Mouse (Mus musculus): ENCODE data around the gene Msx3. TPM values are rescaled to one million over a fixed set of nuclear protein-coding genes. Genes with fewer than 3 reads are reported as not detected.

Gene Msx3
- polyA plus RNA-seq, 1 experiment: not detected

GRCm38 (mm10) chr7:140081408-140082241, 32.7 kb upstream of the Msx3 start:
- Histone ChIP-seq H3K9me3 (ENCODE audit: control insufficient read depth, low read length) (no peaks in the 10 kb centered on the region), H3K36me3 (ENCODE audit: control insufficient read depth) (no peaks in the 10 kb centered on the region), H3K4me1 (ENCODE audit: control insufficient read depth) (peaks cover 4% of the 10 kb centered on the region), H3K4me3 (replicated peaks) (no peak overlapping the region), H3K27me3 (ENCODE audit: control insufficient read depth) (peaks cover 39% of the 10 kb centered on the region)
- TF ChIP-seq GATA1 (IDR thresholded peaks at IDR 0.05; ENCODE audit: low read length) (no peak), TAL1 (IDR thresholded peaks at IDR 0.05; ENCODE audit: low read length) (no peak)

GRCm38 (mm10) chr7:140080503-140081156, 31.7 kb upstream of the Msx3 start:
- no peaks in the 10 kb centered on the region for H3K9me3 ChIP-seq (ENCODE audit: control insufficient read depth, low read length)
- peaks cover 39% of the 10 kb centered on the region for H3K27me3 ChIP-seq (ENCODE audit: control insufficient read depth)
- no peak for TF ChIP-seq GATA1 (IDR thresholded peaks at IDR 0.05; ENCODE audit: low read length)
- no peak for TF ChIP-seq TAL1 (IDR thresholded peaks at IDR 0.05; ENCODE audit: low read length)
- H3K36me3 ChIP-seq (ENCODE audit: control insufficient read depth): no peaks in the 10 kb centered on the region
- no peak overlapping the region for H3K4me3 ChIP-seq (replicated peaks)
- H3K4me1 ChIP-seq (ENCODE audit: control insufficient read depth): peaks cover 4% of the 10 kb centered on the region

GRCm38 (mm10) chr7:140078711-140079110, 29.8 kb upstream of the Msx3 start:
- Histone ChIP-seq H3K4me3 (replicated peaks) (no peak overlapping the region), H3K9me3 (ENCODE audit: control insufficient read depth, low read length) (no peaks in the 10 kb centered on the region), H3K4me1 (ENCODE audit: control insufficient read depth) (peaks cover 4% of the 10 kb centered on the region), H3K27me3 (ENCODE audit: control insufficient read depth) (peaks cover 39% of the 10 kb centered on the region), H3K36me3 (ENCODE audit: control insufficient read depth) (no peaks in the 10 kb centered on the region)
- no peak for TF ChIP-seq TAL1 (IDR thresholded peaks at IDR 0.05; ENCODE audit: low read length)
- no peak for TF ChIP-seq GATA1 (IDR thresholded peaks at IDR 0.05; ENCODE audit: low read length)

- peaks cover 4% of the 10 kb centered on the region for H3K4me1 ChIP-seq (ENCODE audit: control insufficient read depth)
- peaks cover 34% of the 10 kb centered on the region for H3K27me3 ChIP-seq (ENCODE audit: control insufficient read depth)
- H3K4me3 ChIP-seq (replicated peaks): no peak overlapping the region
- TF ChIP-seq TAL1 (IDR thresholded peaks at IDR 0.05; ENCODE audit: low read length): no peak
- no peak for TF ChIP-seq GATA1 (IDR thresholded peaks at IDR 0.05; ENCODE audit: low read length)
- H3K9me3 ChIP-seq (ENCODE audit: control insufficient read depth, low read length): no peaks in the 10 kb centered on the region
- H3K36me3 ChIP-seq (ENCODE audit: control insufficient read depth): no peaks in the 10 kb centered on the region
These were observed 28.8 kb upstream of the Msx3 start for GRCm38 (mm10) chr7:140077698-140078097.

GRCm38 (mm10) chr7:140070042-140070711, 21.3 kb upstream of the Msx3 start:
- H3K4me3 ChIP-seq (replicated peaks): no peak overlapping the region

GRCm38 (mm10) chr7:140067397-140067796, 18.5 kb upstream of the Msx3 start:
- no peaks in the 10 kb centered on the region for H3K36me3 ChIP-seq (ENCODE audit: control insufficient read depth)
- peaks cover 34% of the 10 kb centered on the region for H3K27me3 ChIP-seq (ENCODE audit: control insufficient read depth)
- H3K4me1 ChIP-seq (ENCODE audit: control insufficient read depth): peaks cover 2% of the 10 kb centered on the region; the same call in 1 of the 2 replicates
- no peak for TF ChIP-seq GATA1 (IDR thresholded peaks at IDR 0.05; ENCODE audit: low read length)
- TF ChIP-seq TAL1 (IDR thresholded peaks at IDR 0.05; ENCODE audit: low read length): no peak
- H3K4me3 ChIP-seq (replicated peaks): no peak overlapping the region
- H3K9me3 ChIP-seq (ENCODE audit: control insufficient read depth, low read length): no peaks in the 10 kb centered on the region

More at GRCm38 (mm10) chr7:140070042-140070711, 21.3 kb upstream of the Msx3 start:
- Histone ChIP-seq H3K4me1 (ENCODE audit: control insufficient read depth) (peaks cover 2% of the 10 kb centered on the region; the same call in 1 of the 2 replicates), H3K9me3 (ENCODE audit: control insufficient read depth, low read length) (no peaks in the 10 kb centered on the region), H3K36me3 (ENCODE audit: control insufficient read depth) (no peaks in the 10 kb centered on the region), H3K27me3 (ENCODE audit: control insufficient read depth) (peaks cover 15% of the 10 kb centered on the region)
- TF ChIP-seq TAL1 (IDR thresholded peaks at IDR 0.05; ENCODE audit: low read length) (no peak), GATA1 (IDR thresholded peaks at IDR 0.05; ENCODE audit: low read length) (no peak)

- Histone ChIP-seq H3K9me3 (ENCODE audit: control insufficient read depth, low read length) (no peaks in the 10 kb centered on the region), H3K36me3 (ENCODE audit: control insufficient read depth) (no peaks in the 10 kb centered on the region), H3K27me3 (ENCODE audit: control insufficient read depth) (peaks cover 65% of the 10 kb centered on the region), H3K4me3 (replicated peaks) (no peak overlapping the region), H3K4me1 (ENCODE audit: control insufficient read depth) (no peaks in the 10 kb centered on the region)
- TF ChIP-seq GATA1 (IDR thresholded peaks at IDR 0.05; ENCODE audit: low read length) (no peak), TAL1 (IDR thresholded peaks at IDR 0.05; ENCODE audit: low read length) (no peak)
These were observed 14.2 kb upstream of the Msx3 start for GRCm38 (mm10) chr7:140063092-140063491.

GRCm38 (mm10) chr7:140062307-140062706, 13.4 kb upstream of the Msx3 start:
- no peaks in the 10 kb centered on the region for H3K36me3 ChIP-seq (ENCODE audit: control insufficient read depth)
- TF ChIP-seq TAL1 (IDR thresholded peaks at IDR 0.05; ENCODE audit: low read length): no peak
- TF ChIP-seq GATA1 (IDR thresholded peaks at IDR 0.05; ENCODE audit: low read length): no peak
- no peaks in the 10 kb centered on the region for H3K4me1 ChIP-seq (ENCODE audit: control insufficient read depth)
- H3K4me3 ChIP-seq (replicated peaks): no peak overlapping the region
- H3K9me3 ChIP-seq (ENCODE audit: control insufficient read depth, low read length): no peaks in the 10 kb centered on the region
- peaks cover 73% of the 10 kb centered on the region for H3K27me3 ChIP-seq (ENCODE audit: control insufficient read depth)

- no peaks in the 10 kb centered on the region for H3K36me3 ChIP-seq (ENCODE audit: control insufficient read depth)
- TF ChIP-seq GATA1 (IDR thresholded peaks at IDR 0.05; ENCODE audit: low read length) (no peak), TAL1 (IDR thresholded peaks at IDR 0.05; ENCODE audit: low read length) (no peak)
- H3K4me3 ChIP-seq (replicated peaks): no peak overlapping the region
- H3K9me3 ChIP-seq (ENCODE audit: control insufficient read depth, low read length): no peaks in the 10 kb centered on the region
- no peaks in the 10 kb centered on the region for H3K4me1 ChIP-seq (ENCODE audit: control insufficient read depth)
- peaks cover 78% of the 10 kb centered on the region for H3K27me3 ChIP-seq (ENCODE audit: control insufficient read depth)
These were observed 12.9 kb upstream of the Msx3 start for GRCm38 (mm10) chr7:140061832-140062130.

Data from erythroblast, embryonic 14.5 days (primary cell).